8 mouse cellular contexts compared by ENCODE assay signal in the genomic region with DNA sequence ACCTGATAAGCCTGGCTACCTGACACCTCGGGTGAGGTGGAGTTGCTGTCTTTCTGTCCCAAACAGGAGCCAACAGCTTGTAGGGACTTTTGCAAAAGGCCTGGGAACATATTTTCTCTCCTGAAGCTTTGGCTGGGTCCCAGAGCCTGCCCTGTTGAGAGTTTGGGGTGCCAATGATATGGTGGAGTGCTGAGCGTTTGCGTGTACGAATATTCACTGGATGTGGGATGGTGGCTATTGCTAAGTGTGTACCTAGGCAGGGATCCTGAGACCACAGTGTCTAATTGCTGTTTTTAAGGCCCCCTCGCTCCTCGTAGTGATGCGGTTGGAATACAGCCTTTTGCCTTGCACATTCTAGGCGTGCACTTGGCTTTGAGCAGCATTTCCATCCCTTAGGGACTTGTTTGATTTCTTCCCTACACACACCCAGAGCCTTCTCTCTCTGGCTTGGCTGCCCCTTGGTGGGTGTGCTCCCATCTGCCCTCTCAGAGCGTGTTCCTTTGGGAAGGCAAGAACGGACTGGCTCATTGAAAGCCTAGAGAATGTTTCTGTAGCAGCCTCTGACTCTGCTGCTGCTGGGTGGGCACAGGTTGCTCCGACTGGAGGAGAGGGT. TPM values are rescaled to one million over a fixed set of nuclear protein-coding genes. Genes with fewer than 3 reads are reported as not detected.
DNase-seq lines count a peak whose midpoint lies in the region; ATAC-seq and TF ChIP-seq lines count a peak whose summit lies in the region.

No protein-coding gene starts in this region.

- H3K79me3 ChIP-seq in C2C12 (ENCODE audit: low read depth): peaks cover 10% of the 10 kb centered on the region

- no peak overlapping the region for H3K27ac ChIP-seq in cerebellum, adult 2 months (ENCODE audit: insufficient read depth, low read length)
- H3K27ac ChIP-seq in forebrain, postnatal 0 days (ENCODE audit: low read depth, low read length): no peak overlapping the region
- H3K27ac ChIP-seq in limb, embryonic 10.5 days: peak overlapping the region; percentile 91
- H3K27ac ChIP-seq in small intestine, adult 2 months (ENCODE audit: insufficient read depth, low read depth, low read length): peak overlapping the region; percentile 77

- no peaks in the 10 kb centered on the region for H3K4me1 ChIP-seq in cerebellum, adult 2 months (ENCODE audit: control insufficient read depth, insufficient read depth, low read length)
- no peaks in the 10 kb centered on the region for H3K4me1 ChIP-seq in forebrain, postnatal 0 days (ENCODE audit: insufficient read depth)
- peaks cover 49% of the 10 kb centered on the region for H3K4me1 ChIP-seq in limb, embryonic 10.5 days
- peaks cover 29% of the 10 kb centered on the region for H3K4me1 ChIP-seq in small intestine, adult 2 months (ENCODE audit: control insufficient read depth, insufficient read depth, insufficient read length, low read length)

- no peak overlapping the region for H3K9ac ChIP-seq in forebrain, postnatal 0 days

- no peak for TF ChIP-seq POLR2A in cerebellum, adult 2 months (IDR thresholded peaks at IDR 0.05; ENCODE audit: borderline replicate concordance, insufficient read depth, low read length)
- no peak for TF ChIP-seq POLR2A in small intestine, adult 2 months (IDR thresholded peaks at IDR 0.05; ENCODE audit: low read depth, low read length)

- TF ChIP-seq CTCF in cerebellum, adult 2 months (IDR thresholded peaks at IDR 0.05; ENCODE audit: borderline replicate concordance, insufficient read depth, low read depth, low read length): no peak
- no peak for TF ChIP-seq CTCF in C2C12 (IDR thresholded peaks at IDR 0.05; ENCODE audit: control insufficient read depth, insufficient read depth, insufficient read length)
- no peak for TF ChIP-seq CTCF in forebrain, postnatal 0 days (IDR thresholded peaks at IDR 0.05; ENCODE audit: low read depth)
- no peak for TF ChIP-seq CTCF in small intestine, adult 2 months (IDR thresholded peaks at IDR 0.05; ENCODE audit: extremely low read depth, insufficient read length, insufficient replicate concordance, low read depth, low read length)

- H3K79me2 ChIP-seq in C2C12 (ENCODE audit: control insufficient read depth, insufficient read depth): peaks cover 58% of the 10 kb centered on the region

- H3K4me3 ChIP-seq in cerebellum, adult 2 months (replicated peaks; ENCODE audit: insufficient read depth, low read depth, low read length): peak overlapping the region; percentile 53
- H3K4me3 ChIP-seq in C2C12 (ENCODE audit: insufficient read depth, poor library complexity, severe bottlenecking): peak overlapping the region; percentile 60
- peak overlapping the region; percentile 55 for H3K4me3 ChIP-seq in forebrain, postnatal 0 days (ENCODE audit: low read depth, low read length)
- peak overlapping the region; percentile 88 for H3K4me3 ChIP-seq in limb, embryonic 10.5 days
- peak overlapping the region; percentile 80 for H3K4me3 ChIP-seq in small intestine, adult 2 months (ENCODE audit: low read depth, low read length)

- DNase-seq in cerebellum, adult 2 months: no peak
- no peak for DNase-seq in cerebellum, adult 9-10 months
- DNase-seq in forebrain, postnatal 0 days: no peak
- no peak for DNase-seq in limb, embryonic 10.5 days (ENCODE audit: low spot score)
- DNase-seq in embryo, embryonic 11 days: no peak
- no peak for DNase-seq in cerebellum, postnatal 36 days

- H3K9me3 ChIP-seq in forebrain, postnatal 0 days (ENCODE audit: low read length): no peaks in the 10 kb centered on the region
- no peaks in the 10 kb centered on the region for H3K9me3 ChIP-seq in limb, embryonic 10.5 days (replicated peaks)

- 41% methylated on average over 11 of the region's 11 CpGs for WGBS in cerebellum, adult 2 months
- WGBS in forebrain, postnatal 0 days: 48% methylated on average over 11 of the region's 11 CpGs
- 40% methylated on average over 11 of the region's 11 CpGs for WGBS in limb, embryonic 10.5 days
- WGBS in small intestine, adult 2 months: 42% methylated on average over 11 of the region's 11 CpGs

- peaks cover 15% of the 10 kb centered on the region for H3K36me3 ChIP-seq in C2C12 (ENCODE audit: control insufficient read depth, insufficient read depth)
- H3K36me3 ChIP-seq in forebrain, postnatal 0 days (ENCODE audit: insufficient read depth): no peaks in the 10 kb centered on the region
- no peaks in the 10 kb centered on the region for H3K36me3 ChIP-seq in limb, embryonic 10.5 days
- no peaks in the 10 kb centered on the region for H3K36me3 ChIP-seq in small intestine, adult 2 months (ENCODE audit: control insufficient read depth, insufficient read depth, low read length)

- H3ac ChIP-seq in C2C12 (ENCODE audit: control insufficient read depth, insufficient read length, low read depth): peak overlapping the region; percentile 81

- peak overlapping the region; percentile 98 for H3K4me2 ChIP-seq in forebrain, postnatal 0 days (ENCODE audit: low read depth)

- ATAC-seq in forebrain, postnatal 0 days: no peak

- no peaks in the 10 kb centered on the region for H3K27me3 ChIP-seq in cerebellum, adult 2 months (ENCODE audit: control insufficient read depth, insufficient read depth, low read length)
- H3K27me3 ChIP-seq in C2C12 (ENCODE audit: control insufficient read depth, insufficient read depth, insufficient read length): no peaks in the 10 kb centered on the region
- H3K27me3 ChIP-seq in forebrain, postnatal 0 days (ENCODE audit: insufficient read depth, low read length): peaks cover 30% of the 10 kb centered on the region
- H3K27me3 ChIP-seq in limb, embryonic 10.5 days (ENCODE audit: low read depth, poor library complexity, severe bottlenecking): peaks cover 64% of the 10 kb centered on the region
- H3K27me3 ChIP-seq in small intestine, adult 2 months (ENCODE audit: control insufficient read depth, insufficient read depth, low read length): no peaks in the 10 kb centered on the region

TF ChIP-seq in C2C12, 6 proteins besides CTCF, POLR2A, EP300 and RAD21:
- TF ChIP-seq MYOD1 (IDR thresholded peaks at IDR 0.05; ENCODE audit: control insufficient read depth, insufficient read length, low read depth) (no peak), FOSL1 (IDR thresholded peaks at IDR 0.05; ENCODE audit: insufficient read depth, low read length, poor library complexity, severe bottlenecking) (no peak), USF1 (IDR thresholded peaks at IDR 0.05; ENCODE audit: low read depth) (no peak)

RNA-seq across cellular contexts. Expression of a gene that starts 1.0 kb away (rescaled TPM):
- 87.8 and 117 TPM in 2 replicates for polyA plus RNA-seq in cerebellum, adult 2 months (2012; rRNA removed)
- polyA plus RNA-seq in C2C12 (2012; fragmentation: generic; extraction: Trizol): 38.5 TPM
- 1.3 and 3.2 TPM in 2 replicates for total RNA-seq in forebrain, postnatal 0 days (2014; rRNA removed)
- polyA plus RNA-seq in forebrain, postnatal 0 days (2015; fragmentation: Nextera tagmentation; extraction: Ambion mirVana): 1.8 and 2.1 TPM in 2 replicates
- polyA plus RNA-seq in limb, embryonic 10.5 days (2016; fragmentation: Nextera tagmentation; extraction: Ambion mirVana): 2.9 and 6.2 TPM in 2 replicates
- 23.5 and 31.9 TPM in 2 replicates for polyA plus RNA-seq in small intestine, adult 2 months (2012; rRNA removed)

RNA-seq across cellular contexts. Expression of a gene that starts 8.3 kb away (rescaled TPM):
- polyA plus RNA-seq in cerebellum, adult 2 months (2012; rRNA removed): 3.6 and 3.7 TPM in 2 replicates
- 2.1 TPM for polyA plus RNA-seq in C2C12 (2012; fragmentation: generic; extraction: Trizol)
- not detected in 2 replicates for total RNA-seq in forebrain, postnatal 0 days (2014; rRNA removed)
- 0.33 and 0.35 TPM in 2 replicates for polyA plus RNA-seq in forebrain, postnatal 0 days (2015; fragmentation: Nextera tagmentation; extraction: Ambion mirVana)
- 0.23 and 0.33 TPM in 2 replicates for polyA plus RNA-seq in limb, embryonic 10.5 days (2016; fragmentation: Nextera tagmentation; extraction: Ambion mirVana)
- 6.3 and 7.1 TPM in 2 replicates for polyA plus RNA-seq in small intestine, adult 2 months (2012; rRNA removed)

RNA-seq across cellular contexts. Expression of a gene that starts 39.0 kb away (rescaled TPM):
- polyA plus RNA-seq in cerebellum, adult 2 months (2012; rRNA removed): 40.2 and 46.8 TPM in 2 replicates
- polyA plus RNA-seq in C2C12 (2012; fragmentation: generic; extraction: Trizol): 114 TPM
- total RNA-seq in forebrain, postnatal 0 days (2014; rRNA removed): 64.2 and 81.2 TPM in 2 replicates
- 68.4 and 70.5 TPM in 2 replicates for polyA plus RNA-seq in forebrain, postnatal 0 days (2015; fragmentation: Nextera tagmentation; extraction: Ambion mirVana)
- 163 and 166 TPM in 2 replicates for polyA plus RNA-seq in limb, embryonic 10.5 days (2016; fragmentation: Nextera tagmentation; extraction: Ambion mirVana)
- 21.8 and 23.2 TPM in 2 replicates for polyA plus RNA-seq in small intestine, adult 2 months (2012; rRNA removed)

RNA-seq across cellular contexts. Expression of a gene that starts 50.2 kb away (rescaled TPM):
- 0.18 TPM in 1 of 2 replicates, not detected in the other for polyA plus RNA-seq in cerebellum, adult 2 months (2012; rRNA removed)
- polyA plus RNA-seq in C2C12 (2012; fragmentation: generic; extraction: Trizol): not detected
- total RNA-seq in forebrain, postnatal 0 days (2014; rRNA removed): 21.1 and 21.2 TPM in 2 replicates
- 11.3 and 17.3 TPM in 2 replicates for polyA plus RNA-seq in forebrain, postnatal 0 days (2015; fragmentation: Nextera tagmentation; extraction: Ambion mirVana)
- polyA plus RNA-seq in limb, embryonic 10.5 days (2016; fragmentation: Nextera tagmentation; extraction: Ambion mirVana): not detected in 2 replicates
- polyA plus RNA-seq in small intestine, adult 2 months (2012; rRNA removed): not detected in 2 replicates

Comparison
In these comparisons a context has a peak if more than half of its experiments do, and no peak if none do; other contexts are left out.
1. H3K27ac ChIP-seq: peak in limb, embryonic 10.5 days (single experiment) and small intestine, adult 2 months (single experiment); none in cerebellum, adult 2 months (single experiment) and forebrain, postnatal 0 days (single experiment).
2. Peak in every context shown above with its lines, with median percentiles within 50 percentile points of each other: H3K4me3 ChIP-seq.